Mouse (Mus musculus) neural tube, embryonic 11.5 days (tissue): ENCODE results near the gene Llgl2. TPM values are rescaled to one million over a fixed set of nuclear protein-coding genes. Genes with fewer than 3 reads are reported as not detected.
A peak's percentile ranks its signal among the peaks of the same experiment; 100 is the strongest.

Source experiments
- ATAC-seq: fragments of 200-750 bp; cut with Nextera tagmentation; 2 replicates; pipeline ENCODE4 v1.8.0; 2017; ENCODE audit warnings: moderate number of reproducible peaks, mild to moderate bottlenecking, moderate TSS enrichment, moderate library complexity; ENCODE audit not compliant: insufficient read depth, low FRiP score, low TSS enrichment
- DNase-seq: peaks from one replicate; pipeline ENCODE4 v3.0.0-alpha.2; 2015; ENCODE audit warnings: low spot score
- H3K27ac ChIP-seq: fragments of 300-500 bp; sonication (generic); 2 replicates; pipeline ENCODE4 v1.5.1; 2014; ENCODE audit warnings: low read depth, mild to moderate bottlenecking, low read length
- H3K27me3 ChIP-seq: fragments of 300-500 bp; sonication (generic); 2 replicates; pipeline ENCODE4 v1.6.1; 2014; ENCODE audit warnings: mild to moderate bottlenecking, low read length, mixed read lengths; ENCODE audit not compliant: control insufficient read depth, insufficient read depth
- H3K36me3 ChIP-seq: fragments of 300-500 bp; sonication (generic); 2 replicates; pipeline ENCODE4 v1.6.1; 2014; ENCODE audit warnings: mild to moderate bottlenecking, low read length, moderate library complexity, mixed read lengths; ENCODE audit not compliant: control insufficient read depth, insufficient read depth
- H3K4me1 ChIP-seq: fragments of 300-500 bp; sonication (generic); 2 replicates; pipeline ENCODE4 v1.6.1; 2014; ENCODE audit warnings: low read length, mixed read lengths; ENCODE audit not compliant: control insufficient read depth, insufficient read depth
- H3K4me2 ChIP-seq: fragments of 300-500 bp; sonication (generic); 2 replicates; pipeline ENCODE4 v1.6.1; 2014; ENCODE audit warnings: low read depth, mild to moderate bottlenecking, moderate library complexity
- H3K4me3 ChIP-seq: fragments of 300-500 bp; sonication (generic); 2 replicates; pipeline ENCODE4 v1.5.1; 2014; ENCODE audit warnings: low read depth, low read length
- H3K9ac ChIP-seq: fragments of 300-500 bp; sonication (generic); 2 replicates; pipeline ENCODE4 v1.6.1; 2014; ENCODE audit warnings: mild to moderate bottlenecking, low read length
- H3K9me3 ChIP-seq: fragments of 300-500 bp; sonication (generic); 2 replicates; pipeline ENCODE4 v1.6.1; 2016; ENCODE audit warnings: low read length; ENCODE audit not compliant: control insufficient read depth
- WGBS: fragments of 180-500 bp; shearing (Covaris S2); extraction: QIAGEN DNeasy Blood & Tissue Kit; methylation state at CpG from one replicate; pipeline ENCODE4 v1.1.7; 2014; 5-methylcytosine and 5-hydroxymethylcytosine counted together
- polyA plus RNA-seq: library from polyadenylated mRNA; unstranded; fragments of >200 nt; fragmentation: Nextera tagmentation; extraction: Ambion mirVana; gene quantifications from 2 replicates; pipeline ENCODE4 v1.2.1, GENCODE M21; 2014

Llgl2 gene
- polyA plus RNA-seq, 1 experiment from 2014 or later = 6.1 TPM

DNA sequence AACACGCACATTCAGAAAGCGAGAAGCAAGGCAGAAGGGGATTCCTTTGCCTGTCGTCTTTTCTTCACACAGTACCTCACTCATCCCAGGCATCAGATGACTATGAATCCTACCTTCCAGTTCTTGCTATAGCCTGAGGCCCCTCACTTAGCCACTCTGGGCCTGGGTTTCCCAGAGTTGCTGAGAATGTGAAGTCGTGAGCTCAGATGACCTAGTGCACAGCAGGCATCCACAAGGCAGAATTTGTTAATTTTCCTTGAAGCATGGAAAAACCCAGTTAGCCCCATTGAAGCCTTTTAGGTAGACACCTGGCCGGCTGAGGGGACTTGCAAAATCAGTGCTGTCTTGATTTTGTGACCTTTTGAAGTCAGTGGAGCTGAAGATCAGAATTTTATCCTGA, 2.6 kb downstream of the Llgl2 start:
- DNase-seq (no peak), ATAC-seq (no peak)
- Histone ChIP-seq H3K9ac (no peak overlapping the region), H3K27ac (no peak overlapping the region), H3K27me3 (peaks cover 23% of the 10 kb centered on the region), H3K4me3 (no peak overlapping the region), H3K4me1 (peaks cover 13% of the 10 kb centered on the region), H3K9me3 (no peaks in the 10 kb centered on the region), H3K4me2 (no peak overlapping the region), H3K36me3 (no peaks in the 10 kb centered on the region)
- WGBS = 46% methylated on average over 5 of the region's 5 CpGs

DNA sequence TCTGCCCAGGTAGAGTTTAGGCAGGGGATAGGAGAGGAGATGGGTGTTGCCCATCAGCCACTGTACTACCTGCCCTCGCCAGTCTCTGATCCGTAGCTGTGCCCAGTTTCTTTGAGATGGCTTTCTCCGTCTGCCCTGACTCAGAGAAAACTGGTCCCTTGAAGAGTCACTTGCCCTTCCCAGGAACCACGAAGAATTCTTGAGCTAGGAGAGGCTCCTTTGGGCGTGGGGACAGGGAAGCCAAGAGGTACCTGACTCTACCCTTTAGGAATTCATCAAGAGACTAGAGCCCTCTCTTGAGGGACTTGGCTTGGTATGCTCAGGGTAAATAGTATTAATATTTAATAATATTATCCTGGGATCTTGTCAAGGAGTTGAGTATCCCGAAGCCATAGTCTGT, 3.8 kb downstream of the Llgl2 start:
- Histone ChIP-seq H3K4me3 (no peak overlapping the region), H3K4me1 (peaks cover 24% of the 10 kb centered on the region), H3K4me2 (no peak overlapping the region), H3K27me3 (peaks cover 23% of the 10 kb centered on the region), H3K9ac (no peak overlapping the region), H3K27ac (no peak overlapping the region), H3K36me3 (no peaks in the 10 kb centered on the region), H3K9me3 (no peaks in the 10 kb centered on the region)
- ATAC-seq = no peak
- DNase-seq = no peak
- 92% methylated on average over 6 of the region's 6 CpGs for WGBS

DNA sequence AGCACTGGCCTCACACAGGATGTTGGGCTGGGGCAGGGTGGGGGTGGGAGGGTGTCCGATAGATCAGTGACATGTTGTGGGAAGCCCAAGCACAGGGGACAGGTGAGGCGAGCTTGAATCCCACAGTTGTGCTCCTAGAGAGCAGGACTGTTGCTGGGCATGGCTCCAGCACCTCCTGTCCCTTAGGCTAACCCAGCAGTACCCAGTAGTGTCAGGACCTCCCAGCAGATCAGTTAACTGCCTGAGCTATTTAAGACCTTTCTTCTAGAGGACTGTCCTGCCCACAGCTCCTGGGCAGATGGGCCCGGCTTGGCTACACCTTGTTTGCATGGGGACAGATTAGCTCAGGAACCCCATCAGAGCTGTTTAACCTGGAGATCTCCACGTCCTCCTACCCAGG, 5.2 kb downstream of the Llgl2 start:
- H3K4me3 ChIP-seq = no peak overlapping the region
- WGBS = 66% methylated on average over 4 of the region's 4 CpGs
- no peaks in the 10 kb centered on the region for H3K36me3 ChIP-seq
- peaks cover 22% of the 10 kb centered on the region for H3K27me3 ChIP-seq
- no peak overlapping the region for H3K4me2 ChIP-seq
- peaks cover 31% of the 10 kb centered on the region for H3K4me1 ChIP-seq
- ATAC-seq (no peak), DNase-seq (no peak)
- no peaks in the 10 kb centered on the region for H3K9me3 ChIP-seq
- H3K27ac ChIP-seq = no peak overlapping the region
- no peak overlapping the region for H3K9ac ChIP-seq

DNA sequence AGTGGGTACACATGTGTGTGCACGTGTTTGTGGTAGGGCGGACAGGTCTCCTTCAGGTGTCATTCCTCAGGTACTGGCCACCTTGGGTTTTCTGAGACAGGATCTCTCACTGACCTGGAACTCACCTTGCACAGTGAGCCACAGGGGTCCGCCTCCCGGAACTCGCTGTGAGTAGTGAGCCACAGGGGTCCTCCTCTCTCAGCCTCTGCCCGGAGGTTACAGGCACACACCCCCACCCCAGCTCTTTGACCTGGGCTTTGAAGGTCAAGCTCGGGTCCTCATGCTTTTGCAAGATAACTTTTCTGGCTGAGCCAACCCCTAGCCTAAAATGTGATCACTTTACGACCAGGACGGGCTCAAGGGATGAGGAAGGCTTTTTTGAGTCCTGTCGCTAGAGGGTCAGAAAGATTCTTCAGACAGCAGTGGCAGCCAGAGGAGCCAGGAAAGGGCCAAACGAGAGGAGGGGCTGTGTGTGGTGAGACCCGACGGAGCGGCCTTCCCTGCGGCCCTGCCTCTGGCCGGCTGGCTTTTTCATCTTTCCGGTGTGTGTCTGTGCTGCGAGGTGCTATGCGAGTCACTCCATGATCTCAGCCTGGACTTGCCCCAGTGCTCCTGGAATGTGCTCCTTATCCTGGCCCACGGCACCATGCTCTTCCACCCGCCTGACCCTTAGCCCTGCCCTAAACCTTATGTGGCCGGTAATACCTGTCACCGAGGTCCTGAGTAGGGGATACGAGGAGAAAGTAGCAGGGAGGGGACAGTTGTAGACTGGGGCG, 6.9 kb downstream of the Llgl2 start:
- H3K9me3 ChIP-seq = no peaks in the 10 kb centered on the region
- ATAC-seq (no peak), DNase-seq (no peak)
- no peak overlapping the region for H3K9ac ChIP-seq
- H3K4me3 ChIP-seq = no peak overlapping the region
- H3K4me1 ChIP-seq = peaks cover 31% of the 10 kb centered on the region
- H3K36me3 ChIP-seq = no peaks in the 10 kb centered on the region
- 15% methylated on average over 25 of the region's 25 CpGs for WGBS
- no peak overlapping the region for H3K27ac ChIP-seq
- 0 out of 2 replicates have a peak, but pooled peaks cover 7% of the 10 kb centered on the region for H3K27me3 ChIP-seq
- no peak overlapping the region for H3K4me2 ChIP-seq

DNA sequence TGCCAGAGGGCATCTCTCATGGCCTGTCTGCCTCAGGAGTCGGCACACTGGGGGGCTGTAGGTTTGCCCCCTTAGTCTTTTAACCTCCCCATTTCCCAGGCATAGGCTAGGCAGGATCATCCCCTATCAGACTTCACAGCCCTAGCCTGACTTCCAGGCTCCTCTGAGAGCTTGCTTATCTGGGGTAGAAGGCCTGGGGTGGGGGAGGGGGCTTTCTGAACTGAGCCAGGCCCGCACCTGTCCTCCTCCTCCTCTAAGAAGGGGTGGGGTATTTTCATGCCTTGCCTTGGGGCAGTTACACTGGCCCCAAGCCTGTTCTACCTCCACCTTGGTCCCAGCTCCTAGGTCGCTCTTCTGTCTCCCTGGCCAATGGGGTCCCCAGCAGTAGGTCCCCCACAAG, 7.7 kb downstream of the Llgl2 start:
- H3K27me3 ChIP-seq = 0 out of 2 replicates have a peak, but pooled peaks cover 3% of the 10 kb centered on the region
- WGBS = 43% methylated on average over 3 of the region's 3 CpGs
- no peaks in the 10 kb centered on the region for H3K9me3 ChIP-seq
- DNase-seq (no peak), ATAC-seq (no peak)
- H3K27ac ChIP-seq = no peak overlapping the region
- H3K36me3 ChIP-seq = no peaks in the 10 kb centered on the region
- no peak overlapping the region for H3K9ac ChIP-seq
- no peak overlapping the region for H3K4me2 ChIP-seq
- H3K4me1 ChIP-seq = peaks cover 31% of the 10 kb centered on the region
- H3K4me3 ChIP-seq = no peak overlapping the region

DNA sequence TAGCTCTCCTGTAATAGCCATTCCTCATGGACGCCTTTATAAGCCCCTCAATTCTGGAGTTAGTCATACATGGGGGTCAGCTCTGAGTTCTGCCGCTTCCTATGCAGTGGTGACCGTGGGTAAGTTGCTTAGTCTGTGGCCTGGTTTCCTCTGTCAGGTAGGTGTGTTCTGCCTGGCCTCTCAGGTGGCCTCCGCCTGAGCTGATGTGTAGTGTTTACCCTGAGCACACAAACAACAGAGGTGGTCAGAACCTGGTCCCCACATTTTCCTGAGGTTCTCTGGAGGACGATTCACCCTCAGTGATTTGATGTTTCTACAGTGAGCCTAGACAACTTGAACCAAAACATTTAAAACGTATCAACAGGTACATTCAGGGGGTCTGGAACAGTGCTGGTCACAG, 8.2 kb downstream of the Llgl2 start:
- 0 out of 2 replicates have a peak, but pooled peaks cover 3% of the 10 kb centered on the region for H3K27me3 ChIP-seq
- H3K4me1 ChIP-seq = peaks cover 31% of the 10 kb centered on the region
- no peak overlapping the region for H3K4me3 ChIP-seq
- H3K4me2 ChIP-seq = no peak overlapping the region
- WGBS = 46% methylated on average over 6 of the region's 6 CpGs
- H3K9me3 ChIP-seq = no peaks in the 10 kb centered on the region
- DNase-seq (no peak), ATAC-seq (no peak)
- H3K27ac ChIP-seq = no peak overlapping the region
- no peaks in the 10 kb centered on the region for H3K36me3 ChIP-seq
- H3K9ac ChIP-seq = no peak overlapping the region

DNA sequence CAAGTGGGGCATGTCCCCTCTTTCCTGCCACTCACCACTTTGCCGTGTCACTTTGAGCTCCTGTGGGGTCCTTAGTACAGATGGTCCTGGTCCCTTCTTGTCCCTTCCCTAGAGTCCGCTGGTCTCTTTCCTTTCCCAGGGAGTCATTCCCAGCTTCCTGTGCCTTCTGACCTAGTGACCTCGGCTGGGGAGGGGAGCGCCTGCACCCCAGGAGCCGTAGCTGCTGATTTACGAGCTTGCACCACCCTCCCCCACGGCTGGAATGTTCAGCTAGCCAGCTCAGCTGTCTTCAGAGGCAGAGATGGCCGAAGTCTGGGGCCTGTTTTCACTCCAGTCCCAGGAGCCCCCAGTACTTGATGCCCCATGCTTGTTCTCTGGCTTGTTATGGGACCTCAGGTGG, 8.7 kb downstream of the Llgl2 start:
- Histone ChIP-seq H3K9me3 (no peaks in the 10 kb centered on the region), H3K4me3 (no peak overlapping the region), H3K4me2 (no peak overlapping the region), H3K27ac (no peak overlapping the region), H3K27me3 (0 out of 2 replicates have a peak, but pooled peaks cover 3% of the 10 kb centered on the region), H3K36me3 (no peaks in the 10 kb centered on the region), H3K4me1 (peaks cover 31% of the 10 kb centered on the region), H3K9ac (no peak overlapping the region)
- ATAC-seq = no peak
- 2% methylated on average over 8 of the region's 8 CpGs for WGBS
- peak; percentile 39 for DNase-seq

DNA sequence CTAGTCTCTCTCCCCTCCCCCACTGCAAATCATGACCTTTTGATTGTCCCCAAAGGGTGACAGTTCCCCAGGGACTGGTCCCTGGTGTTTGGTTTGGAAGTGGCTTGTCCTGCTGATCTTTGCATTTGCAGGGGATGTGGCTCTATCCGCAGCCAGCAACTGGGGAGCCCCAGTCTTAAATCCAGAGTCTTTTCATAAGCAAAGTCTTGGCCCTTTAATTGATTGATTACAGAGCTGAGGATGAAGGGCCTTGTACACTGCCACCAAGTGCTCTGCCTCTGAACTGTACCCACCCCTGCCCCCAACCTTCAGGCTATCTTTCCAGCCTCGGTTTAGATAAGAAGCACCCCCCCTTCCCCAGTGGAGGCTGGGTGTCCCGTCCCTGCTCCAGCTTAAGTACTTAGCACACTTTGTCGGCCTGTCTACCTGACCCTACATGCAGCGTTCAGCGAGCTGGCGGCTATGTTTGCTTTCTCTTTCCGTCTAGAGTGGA, 9.2 kb downstream of the Llgl2 start:
- Histone ChIP-seq H3K4me1 (peaks cover 31% of the 10 kb centered on the region), H3K9me3 (no peaks in the 10 kb centered on the region), H3K9ac (no peak overlapping the region), H3K4me2 (no peak overlapping the region), H3K27ac (no peak overlapping the region; the same call in 1 of the 2 replicates), H3K36me3 (no peaks in the 10 kb centered on the region), H3K27me3 (0 out of 2 replicates have a peak, but pooled peaks cover 3% of the 10 kb centered on the region), H3K4me3 (no peak overlapping the region)
- DNase-seq (peak; percentile 37), ATAC-seq (no peak)
- 4% methylated on average over 8 of the region's 8 CpGs for WGBS

DNA sequence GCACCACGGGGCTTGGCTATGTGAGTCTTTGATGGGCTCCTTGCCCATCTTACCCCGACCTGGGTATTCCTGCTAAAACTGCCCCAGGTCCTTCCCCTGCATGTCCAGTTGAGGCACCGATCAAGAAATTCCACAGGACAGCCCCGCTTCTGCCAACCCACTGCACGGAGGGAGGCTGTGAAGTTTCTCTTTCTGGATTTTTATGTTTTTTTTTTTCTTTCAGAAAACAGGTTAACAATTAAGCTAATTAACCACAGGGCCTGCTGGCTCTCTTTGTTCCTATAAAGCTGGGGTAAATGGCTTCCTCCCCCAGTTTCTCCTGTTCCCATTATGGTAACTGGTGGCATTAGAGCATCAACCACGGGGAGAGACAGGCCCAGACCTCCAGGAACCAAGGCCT, 10.2 kb downstream of the Llgl2 start:
- Histone ChIP-seq H3K9ac (no peak overlapping the region), H3K27ac (no peak overlapping the region), H3K4me3 (no peak overlapping the region), H3K4me2 (no peak overlapping the region), H3K27me3 (0 out of 2 replicates have a peak, but pooled peaks cover 3% of the 10 kb centered on the region), H3K36me3 (no peaks in the 10 kb centered on the region), H3K4me1 (peaks cover 31% of the 10 kb centered on the region), H3K9me3 (no peaks in the 10 kb centered on the region)
- DNase-seq (no peak), ATAC-seq (no peak)
- 42% methylated on average over 6 of the region's 6 CpGs for WGBS
